Mouse (Mus musculus) gastrocnemius, postnatal 14 days (tissue): ENCODE measurements around the gene Uchl4. TPM values are rescaled to one million over a fixed set of nuclear protein-coding genes. Genes with fewer than 3 reads are reported as not detected.
A peak's percentile ranks its signal among the peaks of the same experiment; 100 is the strongest.

Source experiments
- DNase-seq: peaks from one replicate; pipeline ENCODE4 v3.0.0; 2021; ENCODE audit warnings: mixed read lengths
- intact Hi-C: fragments of 180-260 bp; cut with DNase I; formaldehyde crosslinking; loops from one replicate; pipeline ENCODE4 v1.15.1; 2025; ENCODE audit warnings: low total_unique reads
- total RNA-seq, 2 experiments: library from RNA; stranded (reverse); gene quantifications; 2 replicates each; pipeline ENCODE4 v1.2.3; 2021

The Uchl4 gene
- total RNA-seq, 2 experiments from 2014 or later, result 2.2 to 2.5 TPM

DNA sequence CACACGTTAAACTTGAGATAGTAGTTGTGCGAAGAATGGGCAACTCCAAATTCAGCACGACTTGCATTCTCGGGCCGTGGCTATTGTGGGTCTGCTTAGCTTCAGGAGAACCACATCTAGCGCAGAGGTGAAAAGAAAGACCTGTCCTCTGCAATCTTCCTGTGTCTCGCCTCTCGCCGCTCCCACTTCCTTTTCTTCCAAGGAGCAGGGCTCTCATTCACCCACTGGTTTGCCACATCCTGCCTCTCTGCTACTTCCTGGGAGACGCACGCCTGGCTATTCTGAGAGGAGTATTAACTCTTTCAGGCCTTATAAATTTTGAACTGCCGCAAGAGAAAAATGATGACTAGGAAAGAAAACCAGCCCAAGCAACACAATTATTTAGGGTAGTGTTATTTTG lies 7.3 kb upstream of the Uchl4 start:
- no peak for DNase-seq
- intact Hi-C loops, result no loop called here

DNA sequence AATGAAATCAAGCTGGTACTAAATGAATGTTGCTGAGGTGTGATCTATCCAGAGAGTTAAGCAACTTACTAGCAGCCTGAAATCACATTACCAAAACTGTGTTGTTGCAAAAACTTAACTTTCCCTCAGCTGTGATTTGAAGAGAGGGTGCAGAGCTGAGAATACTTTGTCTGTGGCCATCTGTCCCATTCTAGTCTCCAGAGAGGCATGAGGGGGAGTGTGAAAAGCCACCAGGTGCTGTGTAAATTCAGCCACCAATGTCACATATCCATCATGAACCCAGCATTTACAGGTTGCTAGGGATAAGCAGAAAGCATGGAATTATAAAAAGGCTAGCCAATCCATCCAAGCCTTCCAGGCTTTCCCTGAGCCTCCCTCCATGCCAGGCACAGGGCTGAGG lies 6.0 kb upstream of the Uchl4 start:
- intact Hi-C loops, result no loop called here
- no peak for DNase-seq

DNA sequence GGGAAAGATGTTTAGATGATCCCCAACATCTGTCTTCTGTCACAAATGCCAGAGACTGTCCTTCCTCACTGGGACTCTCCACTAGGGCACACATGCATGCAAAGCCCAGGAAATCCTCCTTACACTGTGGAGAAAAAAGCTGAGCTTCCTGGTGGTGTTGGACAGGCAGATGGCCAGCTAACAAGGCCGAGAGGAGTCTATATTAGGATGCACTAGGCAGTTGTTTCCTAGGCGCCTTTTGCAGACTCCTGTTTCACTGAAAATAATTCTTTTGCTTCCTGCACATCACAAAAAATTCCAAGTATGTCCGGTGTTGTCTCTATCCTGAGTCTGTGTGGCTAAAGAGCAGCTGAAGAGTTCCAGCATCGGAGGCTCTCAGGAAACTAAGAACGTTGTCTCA lies 3.8 kb upstream of the Uchl4 start:
- intact Hi-C loops, result no loop called here
- DNase-seq, result no peak

DNA sequence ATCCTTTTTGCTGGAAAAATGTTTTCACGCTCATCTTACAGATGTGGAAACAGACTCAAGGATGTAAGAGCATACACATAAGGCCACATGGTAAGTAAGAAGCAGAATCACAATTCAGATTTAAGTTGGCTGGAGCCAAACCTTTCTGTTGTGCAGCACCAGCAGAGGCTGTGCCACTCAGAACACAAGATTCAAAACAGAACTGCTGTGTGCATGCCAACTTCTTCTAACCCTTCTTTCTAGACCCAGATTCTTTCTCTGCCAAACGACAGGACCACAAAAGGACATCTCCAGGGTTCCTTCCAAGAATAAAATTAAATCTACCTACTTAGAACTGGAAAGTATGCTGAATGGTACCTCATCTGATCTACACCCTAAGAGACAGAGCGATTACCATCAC lies 3.3 kb upstream of the Uchl4 start:
- intact Hi-C loops, result no loop called here
- DNase-seq, result no peak

DNA sequence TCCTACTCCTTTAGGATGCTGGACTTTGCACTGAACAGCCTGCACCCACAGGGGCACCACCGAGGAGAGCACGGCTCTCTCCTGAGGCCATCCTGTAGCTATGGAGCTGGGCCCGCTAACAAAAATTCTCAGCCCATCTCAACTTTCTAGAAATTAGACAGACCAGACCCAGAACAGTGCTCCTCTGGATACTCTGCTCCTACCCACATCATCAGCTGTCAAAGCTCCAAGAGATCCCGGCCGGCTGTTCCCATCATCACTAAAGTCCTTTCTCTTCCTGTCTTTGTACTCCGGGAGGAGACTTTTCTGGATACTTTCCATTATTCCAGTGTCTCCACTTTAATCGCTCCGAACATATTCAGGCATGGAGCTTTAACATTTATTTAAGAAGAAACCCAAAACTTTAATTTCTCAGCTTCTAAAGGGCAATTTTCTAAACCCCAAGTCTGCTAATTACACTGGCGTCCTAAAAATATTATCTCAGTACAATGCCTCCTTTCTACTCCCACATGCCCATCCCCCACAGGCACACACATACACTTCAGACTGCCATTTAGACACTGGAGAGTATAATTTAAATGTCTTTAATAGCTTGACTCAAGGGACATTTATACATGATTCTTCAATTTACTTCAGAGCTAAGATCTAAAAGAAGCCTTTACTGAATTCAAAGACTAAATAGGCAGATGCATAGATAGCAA lies 2.6 kb upstream of the Uchl4 start:
- intact Hi-C loops, result no loop called here
- DNase-seq, result peak; percentile 40

DNA sequence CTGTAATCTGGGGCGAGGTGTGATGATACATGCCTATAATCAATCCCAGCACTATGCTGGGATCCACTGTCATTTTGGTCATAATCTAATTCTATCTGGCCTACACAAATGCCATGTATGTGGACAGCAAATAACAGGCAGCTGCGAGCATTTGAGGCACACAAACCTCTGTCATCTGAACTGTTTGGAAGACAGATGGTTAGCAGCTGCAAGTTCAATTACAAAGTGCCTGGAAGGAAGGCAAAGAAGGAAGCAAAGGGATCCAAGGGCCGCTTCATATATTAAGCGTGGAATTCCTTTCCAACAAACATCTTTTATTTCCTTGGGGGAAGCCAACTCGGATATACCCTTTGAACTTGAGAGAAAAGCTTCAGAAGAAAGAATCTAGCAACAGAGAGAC lies 1.3 kb upstream of the Uchl4 start:
- no peak for DNase-seq

DNA sequence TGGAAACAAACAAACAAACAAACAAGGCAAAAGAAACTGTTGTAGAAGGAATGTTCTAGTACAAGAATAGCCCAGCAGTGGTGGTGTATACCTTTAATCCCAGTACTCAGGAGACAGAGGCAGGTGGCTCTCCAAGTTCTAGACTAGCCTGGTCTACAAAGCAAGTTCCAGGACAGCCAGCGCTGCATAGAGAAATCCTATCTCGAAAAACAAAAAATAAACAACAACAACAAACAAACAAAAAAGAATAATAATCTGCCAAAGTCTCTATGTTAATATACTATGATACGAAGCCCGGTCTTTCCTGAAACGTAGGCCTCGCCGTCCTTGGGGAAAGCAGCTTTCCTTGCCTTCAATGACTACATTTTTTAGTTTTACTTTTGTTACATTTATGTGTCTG lies 1.1 kb downstream of the Uchl4 start:
- DNase-seq, result no peak
- intact Hi-C loops, result no loop called here

More for the DNA sequence above, 1.3 kb upstream of the Uchl4 start:
- intact Hi-C loops, result no loop called here

DNA sequence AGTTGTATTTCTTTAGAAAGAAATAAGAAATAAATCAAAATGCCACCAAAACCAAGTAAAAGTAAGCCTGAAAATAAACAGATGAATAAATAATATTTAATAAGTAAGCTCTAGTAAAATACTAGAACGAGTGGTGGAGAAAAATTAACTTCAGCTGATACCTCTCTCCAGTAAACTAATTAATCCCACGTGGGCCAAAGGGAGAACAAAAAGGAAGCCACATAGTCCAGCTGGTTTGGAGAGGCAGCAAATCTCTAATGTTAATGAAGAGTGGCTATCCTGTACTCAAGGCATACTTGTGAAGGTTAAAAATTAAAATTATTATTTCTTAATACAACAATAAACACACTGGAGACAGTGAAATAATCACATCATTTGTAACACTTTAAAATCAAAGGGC lies 5.1 kb downstream of the Uchl4 start:
- DNase-seq, result no peak
- intact Hi-C loops, result no loop called here

DNA sequence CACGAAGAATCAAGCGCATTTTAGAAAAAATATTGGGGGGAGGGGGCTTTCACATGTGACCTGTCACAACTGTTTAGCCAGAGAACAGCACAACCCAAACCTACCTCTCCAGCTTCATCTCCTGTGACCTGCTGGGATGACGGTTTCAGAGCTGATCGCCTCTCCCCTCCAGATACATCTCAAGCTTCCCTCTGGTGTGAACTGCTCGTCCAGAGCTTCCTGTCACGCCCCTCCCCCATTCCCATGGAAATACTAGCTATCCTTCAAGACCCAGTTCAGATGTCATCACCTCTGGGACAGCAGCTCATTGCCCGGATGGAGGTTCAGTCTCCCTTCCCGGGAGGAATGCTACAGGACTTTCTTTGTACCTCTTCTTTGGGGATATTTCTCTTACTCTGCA lies 5.7 kb downstream of the Uchl4 start:
- peak; percentile 39 for DNase-seq
- intact Hi-C loops, result no loop called here

DNA sequence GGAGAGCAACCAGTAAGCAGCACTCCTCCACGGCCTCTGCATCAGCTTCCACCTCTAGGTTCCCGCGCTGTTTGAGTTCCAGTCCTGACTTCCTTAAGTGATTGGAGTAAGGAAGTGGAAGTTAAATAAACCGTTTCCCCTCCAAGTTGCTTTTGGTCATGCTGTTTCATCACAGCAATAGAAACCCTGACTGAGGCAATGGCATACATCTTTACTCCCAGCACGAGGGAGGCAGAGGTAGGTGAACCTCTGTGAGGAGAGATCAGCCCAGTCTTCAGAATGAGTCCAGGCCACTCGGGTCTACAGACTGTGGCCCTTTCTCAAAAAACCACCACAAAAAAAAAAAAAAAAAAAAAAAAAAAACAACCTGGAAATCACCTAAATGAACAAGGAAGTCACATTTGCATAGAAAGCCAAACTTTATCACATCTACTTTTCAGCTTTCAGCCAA lies 7.4 kb downstream of the Uchl4 start:
- intact Hi-C loops, result no loop called here
- no peak for DNase-seq

DNA sequence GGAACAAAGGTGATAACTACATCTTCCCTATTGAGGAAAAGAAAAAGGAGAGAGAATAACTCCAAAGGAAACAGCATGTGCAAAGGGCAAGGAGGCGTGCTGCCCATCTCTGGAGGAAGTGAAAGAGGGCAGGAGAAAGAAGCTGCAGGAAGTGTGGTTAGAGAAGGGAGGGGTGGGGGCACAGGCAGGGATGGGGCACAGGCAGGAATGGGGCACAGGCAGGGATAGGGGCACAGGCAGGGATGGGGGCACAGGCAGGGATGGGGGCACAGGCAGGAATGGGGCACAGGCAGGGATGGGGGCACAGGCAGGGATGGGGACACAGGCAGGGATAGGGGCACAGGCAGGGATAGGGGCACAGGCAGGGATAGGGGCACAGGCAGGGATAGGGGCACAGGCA lies 14.4 kb downstream of the Uchl4 start:
- intact Hi-C loops, result no loop called here
- no peak for DNase-seq

DNA sequence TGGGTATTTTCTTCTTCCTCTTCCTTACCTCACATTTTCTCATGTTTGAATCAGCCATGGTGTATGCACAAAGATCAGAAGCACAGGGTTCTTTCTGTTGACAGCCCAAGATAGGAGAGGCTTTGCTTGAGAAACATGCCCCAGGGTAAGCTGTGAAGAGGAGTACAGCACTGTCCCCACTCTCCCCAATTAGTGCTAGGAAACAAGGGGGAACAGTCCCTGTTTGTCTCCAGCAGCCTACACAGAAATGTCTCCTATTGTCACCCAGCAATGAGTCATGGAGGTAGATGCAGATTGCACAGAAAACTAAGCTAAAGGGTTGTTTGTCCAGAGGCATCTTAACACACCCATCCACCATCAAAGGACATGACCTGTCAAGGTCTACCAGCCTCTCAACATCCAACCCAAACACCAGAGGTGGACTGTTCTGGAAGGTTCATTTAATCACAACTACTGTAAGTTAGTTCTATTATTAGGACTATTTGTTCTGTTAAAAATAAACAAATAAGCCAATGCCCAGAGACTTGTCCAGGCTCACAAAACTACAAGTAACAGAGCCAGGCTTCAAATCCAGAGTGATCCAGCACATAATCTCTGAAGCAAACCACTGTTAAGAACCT lies 15.2 kb downstream of the Uchl4 start:
- DNase-seq, result no peak
- intact Hi-C loops, result no loop called here

DNA sequence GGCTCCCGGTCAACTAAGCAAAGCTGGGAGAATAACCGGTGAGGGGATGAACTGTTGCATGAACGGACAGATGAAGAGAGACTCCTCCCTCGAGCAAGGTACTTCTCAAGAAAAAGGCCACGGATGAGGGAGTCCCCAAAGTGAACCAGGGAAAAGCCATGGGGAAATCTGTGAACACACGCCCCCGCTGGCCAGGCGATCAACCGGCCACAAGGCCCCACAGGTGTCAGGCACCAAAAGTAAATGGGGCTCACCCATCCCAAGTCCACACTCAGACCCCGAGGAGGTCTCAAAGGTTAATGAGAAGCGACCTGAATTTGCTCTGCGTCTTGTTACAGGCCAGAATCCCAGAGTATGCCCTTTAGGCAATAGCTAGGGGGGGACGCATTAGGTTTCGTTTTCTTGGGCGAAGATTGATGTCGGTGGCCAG lies 17.6 kb downstream of the Uchl4 start:
- no peak for DNase-seq
- intact Hi-C loops, result no loop called here

DNA sequence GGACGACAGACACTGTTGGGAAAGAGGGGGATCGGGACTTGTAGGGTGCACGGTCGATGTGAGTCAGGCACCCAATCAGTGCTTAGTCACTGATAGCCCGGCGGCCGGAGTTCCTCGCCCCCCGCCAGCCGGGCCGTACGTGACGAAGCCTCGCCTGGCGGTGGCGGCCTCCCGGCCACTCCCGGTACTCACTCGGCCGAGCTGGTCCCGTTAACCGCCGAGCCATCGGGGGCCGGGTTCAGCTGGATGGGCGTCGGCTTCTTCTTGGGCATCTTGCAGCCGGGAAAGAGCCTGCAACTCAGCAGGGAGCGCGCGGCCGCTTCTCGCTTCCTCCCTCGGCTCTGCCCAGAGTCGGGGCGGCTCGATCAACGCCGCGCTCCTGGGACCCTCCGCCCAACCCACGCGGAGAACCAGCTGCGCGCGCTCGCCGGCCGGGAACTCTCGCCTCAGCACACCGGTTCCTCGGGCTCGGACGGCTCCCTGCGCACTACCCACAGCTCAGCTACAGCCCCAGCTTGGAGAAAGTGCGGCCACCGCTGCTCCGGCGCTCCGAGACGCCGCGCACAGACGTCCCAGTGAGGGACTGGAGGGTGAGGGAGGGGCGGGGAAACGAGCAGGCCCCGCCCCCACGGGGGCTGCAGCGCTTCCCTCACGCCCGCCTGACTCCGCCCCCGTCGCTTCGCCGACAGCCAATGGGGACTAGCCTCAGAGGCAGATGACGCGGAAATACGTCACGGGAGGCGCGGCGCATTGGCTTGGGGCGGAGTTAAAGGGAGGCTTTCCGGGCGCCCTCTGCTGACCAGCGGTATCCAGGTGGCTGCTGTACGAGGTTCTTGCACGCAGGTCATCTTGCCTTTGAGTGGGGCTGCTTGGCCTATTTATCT lies 18.3 kb downstream of the Uchl4 start, which contains the start of gene Map2k1:
Gene Map2k1 (minus strand): TSS at position 611 of the 884 bp plus-strand sequence.
- DNase-seq, result peak; percentile 100
- intact Hi-C loops, result no loop called here

DNA sequence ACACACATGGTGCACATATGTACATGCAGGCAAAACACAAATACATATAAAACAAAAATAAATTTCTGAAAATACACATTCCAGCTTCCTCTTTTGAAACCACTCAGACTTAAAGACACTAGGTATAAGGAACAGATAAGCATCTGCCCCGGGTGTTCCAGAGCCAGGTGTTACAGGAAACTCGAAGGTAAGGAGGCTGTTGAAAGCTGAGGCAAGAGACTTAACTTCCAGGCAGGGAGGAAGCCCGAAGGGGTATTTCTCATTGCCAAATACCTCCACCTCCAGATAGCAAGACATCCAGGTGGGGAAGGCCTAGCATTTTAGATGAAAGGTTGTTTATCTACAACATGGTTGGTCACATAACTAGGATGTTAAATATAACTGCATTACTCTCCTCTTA lies 20.4 kb downstream of the Uchl4 start:
- DNase-seq, result no peak
- intact Hi-C loops, result loop anchor here (5.0 kb wide), 1 partner anchor 73 kb away; no protein-coding TSS in a partner anchor

DNA sequence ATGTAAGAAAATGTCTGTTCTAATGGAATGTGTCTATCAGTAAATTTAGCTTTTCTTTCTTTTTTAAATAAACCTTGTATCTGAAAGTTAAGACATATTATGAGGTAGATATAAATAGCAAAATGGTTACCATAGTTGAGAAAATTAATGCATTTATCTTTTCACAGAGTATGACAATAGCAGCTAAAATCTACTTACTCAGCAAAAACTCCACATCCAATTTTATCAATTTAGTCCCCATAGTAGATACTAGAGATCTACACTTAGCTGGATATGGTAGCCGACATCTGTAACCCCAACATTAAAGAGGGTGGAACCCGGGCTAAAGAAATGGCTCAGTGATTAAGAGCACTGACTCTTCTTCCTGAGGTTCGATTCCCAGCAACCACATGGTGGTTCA lies 21.2 kb downstream of the Uchl4 start:
- no peak for DNase-seq
- intact Hi-C loops, result loop anchor here (5.0 kb wide), 1 partner anchor 74 kb away; no protein-coding TSS in a partner anchor

DNA sequence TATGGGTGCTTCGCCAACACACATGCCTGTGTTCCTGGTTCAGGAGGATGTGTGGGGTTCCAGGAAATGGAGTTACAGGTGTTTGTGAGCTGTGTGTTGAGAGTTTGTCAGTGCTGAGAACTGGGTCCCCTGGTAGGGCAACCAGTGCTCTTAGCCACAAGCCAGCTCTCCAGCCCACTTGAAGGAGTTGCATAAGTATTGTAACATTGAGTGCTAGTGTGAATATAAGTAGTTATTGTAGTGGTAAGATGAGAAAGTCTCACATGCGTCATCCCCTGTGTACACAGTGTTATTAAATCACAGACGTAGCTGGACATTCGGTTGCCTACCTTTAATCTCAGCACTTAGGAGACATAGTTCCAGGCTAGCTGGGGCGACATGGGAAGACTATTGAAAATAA lies 24.9 kb downstream of the Uchl4 start:
- intact Hi-C loops, result loop anchor here (5.0 kb wide), 1 partner anchor 78 kb away; no protein-coding TSS in a partner anchor
- no peak for DNase-seq

DNA sequence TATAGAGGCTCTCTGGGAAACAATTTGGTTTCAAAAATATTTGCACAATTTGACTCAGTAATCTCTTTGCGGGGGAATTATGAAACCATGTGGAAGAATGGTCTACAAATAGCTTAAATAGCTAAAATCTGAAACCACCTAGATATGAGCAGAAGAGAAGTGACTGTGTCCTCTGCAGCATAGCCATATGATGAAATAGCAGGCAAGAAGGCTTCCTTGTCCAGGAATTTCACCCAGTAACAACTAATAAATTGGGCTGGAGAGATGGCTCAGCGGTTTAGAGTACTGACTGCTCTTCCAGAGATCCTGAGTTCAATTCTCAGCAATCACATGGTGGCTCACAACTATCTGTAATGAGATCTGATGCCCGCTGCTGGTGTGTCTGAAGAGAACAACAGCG lies 26.0 kb downstream of the Uchl4 start:
- intact Hi-C loops, result no loop called here
- no peak for DNase-seq

DNA sequence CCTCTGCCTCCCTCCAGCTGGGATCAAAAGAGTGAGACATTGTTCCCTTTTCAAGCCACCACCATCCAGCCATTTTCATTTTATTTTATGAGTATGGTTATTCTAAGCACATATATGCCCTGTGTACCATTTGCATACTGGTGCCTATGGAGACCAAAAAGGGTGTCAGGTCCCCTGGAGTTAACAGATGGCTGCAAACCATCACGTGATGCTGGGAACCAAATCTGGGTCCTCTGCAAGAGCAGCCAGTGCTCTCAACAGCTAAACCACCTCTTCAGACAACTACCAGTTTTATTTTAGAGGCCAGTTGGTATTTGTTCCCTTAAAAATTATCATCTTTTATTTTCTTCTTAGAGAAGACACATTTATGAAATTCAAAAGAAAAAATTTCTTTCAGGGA lies 29.8 kb downstream of the Uchl4 start:
- intact Hi-C loops, result no loop called here

DNA sequence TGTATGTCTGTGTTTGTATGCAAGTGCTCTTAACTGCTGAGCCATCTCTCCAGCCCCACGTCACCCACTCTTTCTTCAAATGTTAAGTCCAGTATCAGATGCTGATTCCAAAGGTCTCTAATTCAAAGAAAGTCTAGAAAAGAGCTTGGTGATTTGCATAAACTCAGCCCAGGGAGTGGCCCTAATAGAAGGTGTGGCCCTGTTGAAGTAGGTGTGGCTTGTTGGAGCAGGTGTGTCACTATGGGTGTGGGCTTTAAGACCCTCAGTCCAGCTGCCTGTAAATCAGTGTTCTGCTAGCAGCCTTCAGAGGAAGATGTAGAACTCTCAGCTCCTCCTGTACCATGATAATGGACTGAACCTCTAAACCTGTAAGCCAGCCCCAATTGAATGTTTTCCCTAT lies 32.2 kb downstream of the Uchl4 start:
- no peak for DNase-seq
- intact Hi-C loops, result no loop called here

More for the DNA sequence above, 29.8 kb downstream of the Uchl4 start:
- no peak for DNase-seq
